Mouse (Mus musculus) G1E (cell line): ENCODE measurements around the gene Plekhg1.

Source experiments
- CTCF ChIP-seq: IDR thresholded peaks from 2 replicates; pipeline ENCODE4 v1.5.1; 2012; ENCODE audit warnings: low read depth, low read length, inconsistent platforms, mixed read lengths
- GATA1 ChIP-seq: IDR thresholded peaks from 2 replicates; pipeline ENCODE4 v1.6.1; 2012; ENCODE audit warnings: borderline replicate concordance, low read length, inconsistent platforms, mixed read lengths
- GATA2 ChIP-seq: IDR thresholded peaks from 2 replicates; pipeline ENCODE4 v1.6.1; 2012; ENCODE audit warnings: low read depth, low read length, inconsistent platforms, borderline replicate concordance
- POLR2AphosphoS5 ChIP-seq: IDR thresholded peaks from 2 replicates; pipeline ENCODE4 v1.6.1; 2012; ENCODE audit warnings: low read depth, low read length, inconsistent platforms; ENCODE audit not compliant: insufficient replicate concordance
- TAL1 ChIP-seq: conservative IDR thresholded peaks from 2 replicates; pipeline ENCODE4 v1.6.1; 2012; ENCODE audit warnings: low read depth, low read length, inconsistent platforms, mixed read lengths

GRCm38 (mm10) chr10:3940596-3940975 is 200.4 kb downstream of the Plekhg1 start:
- no peak for TF ChIP-seq CTCF
- TF ChIP-seq TAL1 = no peak
- no peak for TF ChIP-seq GATA1
- no peak for TF ChIP-seq POLR2AphosphoS5
- no peak for TF ChIP-seq GATA2
